Mouse (Mus musculus): ENCODE results near the gene Senp6.
"Not testable (repeated sequence)": the region's sequence is repeated elsewhere in the genome, so short reads cannot be mapped to it uniquely, and the experiment has no call there.

Gene Senp6

DNA sequence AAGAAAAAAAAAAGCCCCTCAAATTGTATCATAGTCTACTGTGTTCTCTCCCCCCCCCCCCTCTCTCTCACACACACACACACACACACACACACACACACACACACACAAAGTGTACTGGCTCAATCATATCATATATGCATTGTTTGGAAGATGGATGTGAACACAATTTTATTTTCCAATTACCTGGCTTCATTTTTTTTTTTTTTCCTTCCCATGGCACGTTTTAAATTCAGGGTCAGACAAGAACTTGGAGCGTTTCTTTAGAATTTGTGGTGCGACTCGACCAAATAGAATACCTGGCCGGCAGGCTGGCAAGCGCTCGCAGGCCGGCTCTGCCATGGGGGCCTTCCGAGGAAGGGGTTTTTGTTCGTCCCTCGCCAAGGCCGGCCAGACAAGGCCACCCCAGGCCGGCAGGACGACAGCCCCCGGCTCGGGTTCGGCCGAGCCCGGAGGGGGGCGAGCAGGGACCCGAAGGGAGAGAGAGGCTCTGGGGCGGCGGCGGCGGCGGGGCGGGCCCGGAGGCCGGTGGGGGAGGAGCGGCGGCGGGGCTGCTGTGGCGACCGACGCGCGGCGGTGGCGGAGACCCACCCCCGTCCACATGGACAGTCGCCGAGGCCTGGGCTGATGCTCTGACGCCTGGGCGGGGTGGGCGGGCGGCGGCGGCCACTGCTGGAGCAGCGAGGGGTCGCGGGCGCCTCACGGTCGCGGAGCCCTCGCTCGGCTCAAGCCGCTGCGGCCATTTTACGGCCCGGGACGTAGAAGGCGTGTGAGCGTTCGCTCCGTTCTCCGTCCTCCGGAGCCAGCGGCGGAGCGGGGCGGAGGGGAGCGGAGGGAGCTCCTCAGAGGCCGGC lies at the start of gene Senp6:
Senp6 (plus strand) TSS at position 537 of the 854 bp plus-strand sequence.
- no peak for DNase-seq

DNA sequence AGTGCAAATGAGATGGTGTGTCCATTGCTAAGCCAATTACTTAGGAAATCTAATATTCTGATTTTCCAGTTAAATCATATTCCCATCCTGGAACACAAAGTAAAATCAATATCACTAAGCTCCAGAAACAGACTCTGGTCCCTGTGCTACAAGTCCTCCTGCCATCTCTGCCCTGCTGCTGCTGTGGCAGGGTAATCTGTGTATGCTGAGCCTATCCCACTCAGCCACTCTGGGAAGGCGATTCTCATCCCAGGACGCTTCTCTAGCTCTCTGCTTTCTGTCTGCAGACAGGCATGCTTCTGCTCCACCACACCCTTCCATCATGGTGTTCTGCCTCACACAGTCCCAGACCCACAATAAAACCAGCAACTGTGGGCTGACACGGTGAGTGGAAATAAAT lies 46.3 kb upstream of the Senp6 start:
- DNase-seq, result no peak

- DNase-seq, result peak; percentile 11
Observed at GRCm38 (mm10) chr9:80021648-80022047, 45.1 kb upstream of the Senp6 start.

DNA sequence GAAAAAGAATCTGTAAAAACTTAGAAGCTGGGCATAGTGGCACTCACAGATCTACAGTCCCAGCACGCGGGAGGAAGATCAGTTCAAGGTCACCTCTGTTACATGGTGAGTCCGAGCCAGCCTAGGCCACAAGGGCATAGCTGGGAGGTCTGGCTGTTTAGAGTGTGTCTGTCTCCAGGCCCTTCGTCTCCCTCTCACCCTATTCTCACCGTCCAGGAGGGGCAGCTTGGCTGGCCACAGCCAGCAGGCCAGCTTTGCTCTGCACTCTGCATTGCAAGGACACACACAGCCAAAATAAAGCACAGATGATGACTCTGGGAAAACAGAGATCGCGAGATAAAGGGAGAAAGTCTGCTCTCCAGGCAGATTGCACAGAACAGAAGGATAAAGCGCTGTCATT lies 43.9 kb upstream of the Senp6 start:
- no peak for DNase-seq

- DNase-seq, result not testable (repeated sequence)
Observed at GRCm38 (mm10) chr9:80025347-80025746, 41.4 kb upstream of the Senp6 start.

GRCm38 (mm10) chr9:80026017-80026416 lies 40.7 kb upstream of the Senp6 start:
- peak; percentile 11 for DNase-seq

- no peak for DNase-seq
Observed at GRCm38 (mm10) chr9:80026581-80027021, 40.1 kb upstream of the Senp6 start.

DNA sequence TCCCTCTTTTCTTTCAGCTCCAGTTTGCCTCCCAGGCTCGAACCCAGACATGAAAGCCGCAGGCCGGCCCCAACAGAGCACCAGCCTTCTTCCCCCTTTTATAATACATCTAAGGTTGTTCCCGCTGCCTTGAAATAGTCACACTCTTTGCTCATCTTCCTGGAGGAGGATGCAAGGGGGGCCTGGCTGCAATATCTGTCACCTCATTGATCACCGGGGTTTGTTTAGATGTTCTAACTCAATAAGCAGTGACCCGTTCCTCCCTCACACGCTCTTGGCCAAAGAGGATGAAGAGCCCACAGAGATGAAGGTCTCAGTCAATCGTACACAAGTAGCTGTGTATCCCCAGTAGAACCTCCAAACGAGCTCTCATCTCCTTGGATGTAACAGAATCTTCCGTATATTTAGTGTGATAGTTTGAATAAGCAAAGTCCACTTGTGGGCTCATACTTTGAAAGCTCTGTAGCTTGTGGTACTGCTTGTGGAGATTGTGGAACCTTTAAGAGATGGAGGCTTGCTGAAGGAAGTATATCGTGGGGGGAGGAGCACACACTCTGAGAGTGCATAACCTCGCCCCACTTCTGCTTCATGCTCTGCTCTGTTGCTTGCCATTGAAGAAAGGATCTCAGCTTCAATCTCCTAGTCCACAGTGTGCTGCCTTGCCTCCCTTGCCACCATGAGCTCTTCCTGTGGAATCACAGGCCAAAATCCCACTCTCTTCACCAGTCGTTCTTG lies 29.3 kb upstream of the Senp6 start:
- no peak for DNase-seq

DNA sequence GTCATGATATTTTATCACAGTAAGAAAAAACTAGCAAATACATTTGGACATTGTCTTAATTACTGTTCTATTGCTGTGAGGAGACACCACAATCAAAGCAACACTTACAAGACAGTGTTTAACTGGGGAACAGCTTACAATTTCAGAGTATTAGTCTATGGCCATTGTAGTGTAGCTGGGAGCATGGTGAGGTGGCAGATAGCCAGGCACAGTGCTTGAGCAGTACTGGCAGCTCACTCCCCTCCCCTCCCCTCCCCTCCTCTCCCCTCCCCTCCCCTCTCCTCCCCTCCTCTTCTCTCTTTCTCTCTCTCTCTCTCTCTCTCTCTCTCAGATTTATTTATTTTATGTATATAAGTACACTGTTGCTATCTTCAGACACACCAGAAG lies 28.7 kb upstream of the Senp6 start:
- no peak for DNase-seq

DNA sequence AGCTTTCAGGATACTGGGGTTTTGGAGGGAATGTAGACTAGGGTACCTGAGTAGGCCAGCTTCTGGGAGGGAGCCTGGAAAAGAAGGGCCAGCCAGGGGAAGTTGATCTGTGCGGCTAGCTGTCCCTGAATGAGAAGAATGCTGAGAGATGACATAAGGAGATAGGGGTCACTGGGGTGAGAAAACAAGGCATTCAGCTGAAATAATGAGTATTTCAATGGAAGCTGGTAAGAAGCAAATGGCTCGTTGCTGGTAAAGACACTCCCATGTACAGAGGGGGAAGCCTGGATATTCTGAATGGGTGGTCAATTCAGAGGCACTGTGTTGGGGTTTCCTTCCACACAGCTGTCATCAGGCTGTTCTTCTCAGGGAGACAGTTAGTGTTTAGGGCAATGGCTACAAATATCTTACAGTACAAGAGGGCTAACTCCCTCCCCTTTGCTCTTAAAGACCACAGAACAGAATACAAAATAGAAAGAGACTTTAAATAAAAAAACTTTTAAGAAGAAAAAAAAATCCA lies 27.3 kb upstream of the Senp6 start:
- DNase-seq, result no peak

DNA sequence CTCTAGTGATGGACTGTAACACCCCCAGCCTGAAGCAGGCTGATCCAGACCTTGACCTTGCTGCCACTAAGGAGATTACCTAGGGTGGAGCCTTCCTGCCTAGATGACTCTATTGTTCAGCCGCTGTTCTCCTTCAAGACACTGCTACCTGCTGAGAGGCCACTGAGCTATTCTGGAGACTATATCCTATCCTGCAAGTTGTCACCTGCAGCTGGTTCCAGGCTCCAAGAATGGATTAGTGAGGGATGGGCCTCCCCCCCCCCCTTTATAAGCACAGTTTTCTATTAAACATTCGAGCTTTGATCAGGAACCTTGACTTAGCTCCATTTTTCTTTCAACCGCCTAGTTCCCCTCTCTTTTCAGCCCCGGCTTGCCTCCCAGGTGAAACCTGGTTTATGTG lies 22.4 kb upstream of the Senp6 start:
- DNase-seq, result not testable (repeated sequence)

DNA sequence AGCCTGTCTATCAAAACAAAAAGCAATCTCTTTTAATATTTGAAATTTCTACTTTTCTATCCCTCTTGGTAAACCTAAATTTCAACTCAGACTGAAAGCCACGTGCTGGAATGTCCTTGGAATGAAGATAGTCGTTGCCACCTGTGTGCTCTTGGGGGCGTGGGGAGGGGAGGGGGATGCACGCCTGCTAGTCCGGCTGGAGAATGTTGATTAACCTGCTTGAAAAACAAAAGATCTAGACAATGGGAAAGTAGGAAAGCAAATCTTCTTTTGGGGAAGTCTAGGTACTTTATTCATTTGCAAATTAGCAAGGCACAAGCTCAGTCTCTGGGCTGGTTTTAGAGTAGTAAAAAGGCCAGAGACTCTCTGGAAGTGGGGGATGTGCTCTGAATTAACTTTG lies 17.4 kb upstream of the Senp6 start:
- DNase-seq, result not testable (repeated sequence)

DNA sequence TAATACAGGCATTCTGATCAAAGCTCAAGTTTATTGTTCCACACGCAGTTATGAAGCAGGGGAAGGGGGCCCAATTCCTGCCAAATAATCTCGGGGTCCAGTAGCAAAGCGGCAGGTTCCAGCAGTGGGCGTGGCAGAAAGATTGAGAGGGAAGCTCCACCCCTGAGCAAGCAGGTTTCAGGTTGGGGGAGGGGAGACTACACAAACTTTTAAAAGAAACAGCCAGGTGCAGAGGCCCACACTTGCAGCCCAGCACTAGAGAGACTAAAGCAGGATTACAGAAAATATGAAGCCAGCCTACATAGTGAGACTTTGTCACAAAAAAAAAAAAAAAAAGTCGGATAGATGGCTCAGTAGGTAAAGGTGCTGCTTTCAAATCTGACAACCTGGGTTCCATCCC lies 13.8 kb upstream of the Senp6 start:
- DNase-seq, result no peak

DNA sequence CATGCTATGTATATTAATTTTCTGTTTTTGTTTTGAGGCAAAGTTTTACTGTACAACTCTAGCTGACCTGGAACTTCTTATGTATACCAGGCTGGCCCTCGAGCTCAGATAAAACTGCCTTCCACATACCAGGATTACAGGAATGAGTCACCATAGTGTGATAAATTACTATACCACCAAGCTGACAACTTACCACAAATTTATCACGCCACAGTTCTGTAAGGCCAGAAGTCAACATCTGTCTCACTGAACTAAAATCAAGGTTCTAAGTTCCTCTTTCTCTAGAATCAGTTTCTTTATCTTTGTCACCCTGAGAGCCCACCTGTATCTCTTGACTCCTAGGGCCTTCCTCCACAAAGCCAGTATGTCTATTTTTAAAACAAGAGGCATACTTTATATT lies 9.0 kb upstream of the Senp6 start:
- DNase-seq, result no peak

DNA sequence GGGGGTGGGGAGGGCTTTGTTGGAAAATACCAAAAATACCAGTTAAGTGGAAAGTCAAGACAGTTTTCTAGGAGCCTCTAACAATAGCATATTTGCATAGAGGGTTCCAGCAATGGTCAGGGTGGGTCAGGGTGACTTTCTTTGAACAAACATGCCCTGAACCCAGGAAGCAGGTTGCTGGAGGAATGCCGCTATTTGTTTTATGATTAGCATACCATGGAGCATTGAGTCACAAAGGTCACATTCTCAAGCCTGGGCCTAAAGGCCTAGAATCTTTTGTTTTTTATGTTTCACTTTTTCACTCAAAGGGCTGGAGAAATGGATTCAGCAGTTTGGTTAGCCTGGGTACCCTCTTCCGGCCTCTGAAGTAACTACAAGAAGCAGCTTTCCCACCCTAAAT lies 1.2 kb upstream of the Senp6 start:
- DNase-seq, result not testable (repeated sequence)

GRCm38 (mm10) chr9:80067221-80068027 lies 721 bp downstream of the Senp6 start:
- DNase-seq, result peak; percentile 79

- DNase-seq, result no peak
Observed at GRCm38 (mm10) chr9:80068028-80068515, 1.4 kb downstream of the Senp6 start.

DNA sequence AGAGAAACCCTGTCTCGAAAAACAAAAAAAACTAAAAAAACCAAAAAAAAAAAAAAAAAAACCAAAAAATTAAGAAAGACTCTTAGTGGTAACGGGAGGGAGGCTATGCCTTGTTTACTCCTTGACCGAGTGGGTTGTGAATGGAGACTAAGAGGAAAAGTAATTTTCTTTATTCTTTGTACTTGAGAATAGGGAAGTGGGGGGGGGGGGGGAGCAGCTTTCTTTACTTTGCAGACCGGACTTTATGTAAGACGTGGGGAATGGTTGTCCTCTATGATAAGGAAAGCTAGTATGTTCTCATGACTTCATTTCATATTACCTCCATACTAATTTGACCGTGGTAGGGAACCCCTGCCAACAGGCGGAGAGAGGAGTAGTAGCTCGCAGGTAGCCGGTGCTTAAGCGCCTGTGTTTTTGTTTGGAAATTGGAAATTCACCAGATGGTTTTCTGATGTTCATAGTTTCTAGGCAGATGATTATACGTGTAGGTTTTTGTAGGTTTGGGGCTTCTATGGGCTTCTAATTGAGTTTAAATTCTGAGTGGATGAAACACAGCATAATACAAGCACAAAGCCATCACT lies 2.1 kb downstream of the Senp6 start:
- DNase-seq, result no peak

DNA sequence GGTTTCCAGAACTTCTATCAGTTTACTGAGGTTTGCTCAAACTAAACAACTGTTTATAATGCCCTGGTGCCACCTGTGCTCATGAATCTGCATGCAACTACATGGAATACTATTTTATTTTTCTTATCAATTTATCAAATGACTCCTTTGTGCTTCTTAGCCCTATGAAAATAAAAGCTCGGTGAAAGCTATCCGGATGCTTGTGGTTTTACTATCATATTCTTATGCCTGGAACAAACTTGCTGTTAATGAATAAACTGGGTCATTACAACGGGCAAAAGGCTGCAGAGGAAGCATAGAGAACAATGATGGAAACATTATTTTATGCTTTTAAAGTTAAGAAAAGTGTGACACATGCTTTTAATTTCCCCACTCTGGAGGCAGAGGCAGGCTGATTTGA lies 3.3 kb downstream of the Senp6 start:
- no peak for DNase-seq

GRCm38 (mm10) chr9:80071616-80072015 lies 4.9 kb downstream of the Senp6 start:
- no peak for DNase-seq

GRCm38 (mm10) chr9:80074067-80074466 lies 7.4 kb downstream of the Senp6 start:
- DNase-seq, result no peak

DNA sequence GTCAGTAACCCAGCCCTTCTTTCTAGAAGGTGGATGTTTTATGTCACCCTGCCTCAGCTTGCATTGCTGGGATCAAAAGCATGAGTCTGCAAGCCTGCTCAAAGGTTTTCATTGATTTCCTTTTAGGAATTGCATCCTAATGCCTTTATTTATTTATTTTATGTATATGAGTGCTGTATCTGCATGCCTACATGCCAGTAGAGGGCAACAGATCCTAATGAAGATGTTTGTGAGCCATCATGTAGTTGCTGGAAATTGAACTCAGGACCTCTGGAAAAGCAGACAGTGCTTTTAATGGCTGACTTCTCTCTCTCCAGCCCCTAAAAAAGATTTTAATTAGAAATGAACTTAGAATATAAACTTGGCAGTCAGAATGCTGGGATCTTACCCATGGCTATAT lies 8.2 kb downstream of the Senp6 start:
- no peak for DNase-seq

- no peak for DNase-seq
Observed at GRCm38 (mm10) chr9:80080941-80081340, 14.2 kb downstream of the Senp6 start.

All from right cerebral cortex, postnatal 25 days (tissue).